Mouse (Mus musculus) stomach, postnatal 0 days (tissue): ENCODE data around the gene Rgl2.

Experiments
- CTCF ChIP-seq: IDR thresholded peaks from 2 replicates; pipeline ENCODE4 v1.5.1; 2016; ENCODE audit warnings: antibody characterized with exemption, low read depth, mild to moderate bottlenecking, moderate library complexity
- EP300 ChIP-seq: optimal IDR thresholded peaks from 2 replicates; pipeline ENCODE3; 2016; ENCODE audit warnings: antibody characterized with exemption

DNA sequence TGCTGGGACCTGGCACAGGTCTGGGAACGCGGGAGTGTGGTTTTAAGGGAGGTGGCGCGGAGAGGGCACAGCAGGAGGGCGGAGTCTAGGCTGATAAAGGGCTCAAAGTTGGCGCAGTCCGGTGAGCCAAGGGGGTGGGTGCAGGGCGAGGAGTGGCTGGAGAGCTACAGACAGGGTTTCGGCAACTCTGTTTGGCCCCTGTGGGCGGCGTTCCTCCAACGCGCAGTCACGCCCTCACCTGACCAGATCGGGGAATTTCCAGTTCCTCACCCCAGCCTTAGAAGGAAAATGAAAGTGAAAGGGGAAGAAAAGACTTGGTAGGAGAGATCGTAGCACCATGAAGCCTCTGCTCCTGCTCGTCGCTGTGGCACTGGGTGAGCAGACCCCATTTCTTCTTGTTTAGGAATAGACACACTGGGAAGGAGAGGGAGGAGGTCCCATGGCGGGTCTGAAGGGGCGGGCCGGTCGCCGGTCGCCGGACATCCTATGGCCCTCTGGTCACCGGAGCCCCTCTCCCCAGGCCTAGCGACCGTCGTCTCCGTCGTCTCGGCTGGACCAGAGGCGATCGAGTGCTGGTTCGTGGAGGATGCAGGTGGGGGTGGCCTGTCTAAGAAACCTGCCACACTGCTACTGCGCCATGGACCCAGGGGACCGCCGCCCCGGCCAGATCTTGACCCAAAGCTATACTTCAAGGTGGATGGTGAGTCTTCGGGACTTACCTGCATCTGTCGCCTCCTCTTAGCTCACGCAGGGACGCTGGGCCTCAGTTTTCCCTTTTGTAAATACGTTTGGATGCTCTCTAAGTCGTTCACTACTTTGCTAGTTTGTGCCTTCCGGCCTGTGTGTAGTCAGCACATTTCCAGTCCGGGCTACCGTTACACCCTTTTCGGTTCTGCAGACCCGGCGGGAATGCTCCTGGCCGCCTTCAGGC is 9.7 kb upstream of the Rgl2 start:
- TF ChIP-seq EP300 (no peak), CTCF (peak; percentile 61)
